Mouse (Mus musculus) myocyte (in vitro differentiated cells): Measurements from ENCODE around the gene Gpr89.

Experiments
- CEBPB ChIP-seq: IDR thresholded peaks from 2 replicates; pipeline ENCODE4 v1.6.1; 2011; ENCODE audit warnings: mild to moderate bottlenecking, moderate library complexity; ENCODE audit not compliant: poor library complexity, insufficient read depth, severe bottlenecking
- E2F4 ChIP-seq: IDR thresholded peaks from one replicate; pipeline ENCODE4 v1.6.1; 2011; ENCODE audit warnings: mild to moderate bottlenecking, control low read depth, moderate library complexity; ENCODE audit not compliant: insufficient read depth
- MAX ChIP-seq: IDR thresholded peaks from one replicate; pipeline ENCODE4 v1.6.1; 2011; ENCODE audit warnings: low read depth, mild to moderate bottlenecking, control low read depth
- POLR2A ChIP-seq: IDR thresholded peaks from one replicate; pipeline ENCODE4 v1.6.1; 2011; ENCODE audit warnings: low read depth, mild to moderate bottlenecking, control low read depth, moderate library complexity; ENCODE audit not compliant: insufficient read length
- POLR2AphosphoS2 ChIP-seq: IDR thresholded peaks from one replicate; pipeline ENCODE4 v1.6.1; 2011; ENCODE audit warnings: low read depth, control low read depth; ENCODE audit not compliant: insufficient read length
- SRF ChIP-seq: IDR thresholded peaks from one replicate; pipeline ENCODE4 v1.6.1; 2011; ENCODE audit warnings: low read depth; ENCODE audit not compliant: control insufficient read depth, insufficient read length
- TCF12 ChIP-seq: IDR thresholded peaks from one replicate; pipeline ENCODE4 v1.6.1; 2011; ENCODE audit warnings: mild to moderate bottlenecking, control low read depth; ENCODE audit not compliant: poor library complexity, insufficient read depth, severe bottlenecking

GRCm38 (mm10) chr3:96874808-96875571 is 30.2 kb downstream of the Gpr89 start:
- no peak for TF ChIP-seq MAX
- no peak for TF ChIP-seq POLR2A
- TF ChIP-seq TCF12 = no peak
- TF ChIP-seq E2F4 = no peak
- no peak for TF ChIP-seq POLR2AphosphoS2
- TF ChIP-seq SRF = no peak
- no peak for TF ChIP-seq CEBPB
